19 mouse cellular contexts compared by ENCODE assay signal in the genomic region with DNA sequence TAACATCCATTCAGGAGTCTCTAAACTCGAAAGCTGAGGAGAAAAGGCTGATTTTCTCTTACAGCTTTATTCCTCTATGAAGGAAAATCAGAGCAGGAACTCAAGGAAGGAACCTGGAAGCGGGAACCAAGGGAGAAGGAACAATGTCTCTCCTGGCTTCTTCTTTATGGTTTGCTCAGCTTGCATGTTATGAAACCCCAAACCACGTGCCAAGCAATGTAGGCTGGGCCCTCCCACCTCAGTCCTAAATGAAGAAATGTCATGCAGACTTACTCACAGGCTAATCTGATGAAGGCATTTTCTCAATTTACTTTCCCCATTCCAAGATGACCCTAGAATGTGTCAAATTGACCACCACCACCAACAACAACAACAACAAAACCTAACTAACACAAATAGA.
DNase-seq lines count a peak whose midpoint lies in the region.
"Had no signal": no experiment of that assay in that cellular context is flagged by ENCODE, and none has a peak within 500 bp of the region (broad histone marks: within the 10 kb centered on the region; RNA-seq: fewer than 3 reads in every experiment).

No protein-coding gene starts in this region.

- peak; percentile 11 to 23 for DNase-seq in frontal cortex, postnatal 36 days (ENCODE audit: low spot score in 2 of 2)
- DNase-seq in frontal cortex, postnatal 14 days (ENCODE audit: low spot score in 2 of 2): no peak
- DNase-seq in right cerebral cortex, adult 18-20 months: peak; percentile 17
- DNase-seq in right cerebral cortex, postnatal 14 days: no peak
- DNase-seq in brain, adult 2 months (ENCODE audit: low read depth, low spot score): peak; percentile 58
- DNase-seq in adipocyte (ENCODE audit: low spot score): no peak
- DNase-seq: adrenal gland, adult 2 months; adrenal gland, postnatal 14 days; B cell, adult 2 months; cerebellum, adult 11-12 months; cerebellum, adult 8-10 months; cerebellum, postnatal 10 days; cerebellum, postnatal 36 days; embryo, embryonic 11 days; gastrocnemius, postnatal 10 days; gastrocnemius, postnatal 36 days; heart, adult 2 months; heart, postnatal 14 days; heart, postnatal 4 days had no signal

Comparison
In these comparisons a context has a peak if more than half of its experiments do, and no peak if none do; other contexts are left out.
1. DNase-seq: peak in frontal cortex, postnatal 36 days (2 of 2), right cerebral cortex, adult 18-20 months (single experiment) and brain, adult 2 months (single experiment); none in frontal cortex, postnatal 14 days (0 of 2), right cerebral cortex, postnatal 14 days (single experiment) and adipocyte (single experiment).